Comparison of ENCODE assay signal across 21 mouse cellular contexts in genomic region chr6:115711261-115711660, GRCm38 (mm10).
"Had no signal": no experiment of that assay in that cellular context is flagged by ENCODE, and none has a peak within 500 bp of the region (broad histone marks: within the 10 kb centered on the region; RNA-seq: fewer than 3 reads in every experiment).

No protein-coding gene starts in this region.

- H3K4me3 ChIP-seq: heart, adult 2 months; heart, embryonic 13.5 days; heart, embryonic 15.5 days; hindbrain, embryonic 13.5 days; hindbrain, embryonic 15.5 days; layer of hippocampus, adult 2 months; left cerebral cortex, adult 2 months; limb, embryonic 10.5 days; limb, embryonic 12.5 days; liver, embryonic 13.5 days had no signal

- H3K9ac ChIP-seq: heart, embryonic 13.5 days; heart, embryonic 15.5 days; hindbrain, embryonic 13.5 days; hindbrain, embryonic 15.5 days; limb, embryonic 12.5 days; liver, embryonic 13.5 days had no signal

- H3K27me3 ChIP-seq: heart, embryonic 15.5 days; hindbrain, embryonic 13.5 days; hindbrain, embryonic 15.5 days; liver, embryonic 13.5 days had no signal

- H3K9me3 ChIP-seq: heart, embryonic 13.5 days; heart, embryonic 15.5 days; hindbrain, embryonic 13.5 days; hindbrain, embryonic 15.5 days; limb, embryonic 10.5 days; limb, embryonic 12.5 days; liver, embryonic 13.5 days had no signal

- DNase-seq: gastrocnemius, postnatal 14 days; gastrocnemius, postnatal 36 days; heart, adult 11 months; heart, adult 2 months; heart, postnatal 14 days; heart, postnatal 36 days; kidney, adult 11 months; kidney, adult 8-10 months; kidney, postnatal 10 days; kidney, postnatal 25 days; liver; liver, embryonic 13.5 days had no signal

- H3K4me1 ChIP-seq: heart, embryonic 13.5 days; heart, embryonic 15.5 days; hindbrain, embryonic 13.5 days; hindbrain, embryonic 15.5 days; limb, embryonic 10.5 days; liver, embryonic 13.5 days had no signal

- H3K36me3 ChIP-seq: heart, embryonic 13.5 days; heart, embryonic 15.5 days; hindbrain, embryonic 13.5 days; hindbrain, embryonic 15.5 days; limb, embryonic 10.5 days; limb, embryonic 12.5 days; liver, embryonic 13.5 days had no signal

- H3K27ac ChIP-seq: heart, adult 2 months; heart, embryonic 13.5 days; heart, embryonic 15.5 days; hindbrain, embryonic 13.5 days; hindbrain, embryonic 15.5 days; hindbrain, postnatal 0 days; layer of hippocampus, adult 2 months; left cerebral cortex, adult 2 months; limb, embryonic 10.5 days; limb, embryonic 12.5 days; liver, embryonic 13.5 days had no signal
